Mouse (Mus musculus) ovary, adult 10 weeks (tissue): ENCODE data around the gene Irf2. TPM values are rescaled to one million over a fixed set of nuclear protein-coding genes. Genes with fewer than 3 reads are reported as not detected.

Source experiments
- polyA plus RNA-seq: library from polyadenylated mRNA; stranded (reverse); fragments of 350-450 nt; fragmentation: Illumina TruSeq; extraction: RNeasy Lipid Tissue Mini Kit (QIAGEN cat#74804); gene quantifications from one replicate; pipeline ENCODE4 v1.2.3, GENCODE M21; 2014

Irf2 gene
- polyA plus RNA-seq: 185 TPM

GRCm38 (mm10) chr8:46739003-46739949, at the start of gene Irf2:
TSS of gene Irf2 (plus strand) at chr8:46739732.

Other genes with a start within 250 kb of the Irf2 start
- gene Cenpu, start 187.7 kb upstream of the Irf2 start, polyA plus RNA-seq: 35.0 TPM
- 23.5 TPM for gene Primpol, start 122.5 kb upstream of the Irf2 start, polyA plus RNA-seq
- gene Casp3, start 122.4 kb upstream of the Irf2 start, polyA plus RNA-seq: 113 TPM
- gene Enpp6, start 247.2 kb downstream of the Irf2 start, polyA plus RNA-seq: 14.7 TPM